Mouse (Mus musculus): ENCODE data around the gene Pepd.

DNA sequence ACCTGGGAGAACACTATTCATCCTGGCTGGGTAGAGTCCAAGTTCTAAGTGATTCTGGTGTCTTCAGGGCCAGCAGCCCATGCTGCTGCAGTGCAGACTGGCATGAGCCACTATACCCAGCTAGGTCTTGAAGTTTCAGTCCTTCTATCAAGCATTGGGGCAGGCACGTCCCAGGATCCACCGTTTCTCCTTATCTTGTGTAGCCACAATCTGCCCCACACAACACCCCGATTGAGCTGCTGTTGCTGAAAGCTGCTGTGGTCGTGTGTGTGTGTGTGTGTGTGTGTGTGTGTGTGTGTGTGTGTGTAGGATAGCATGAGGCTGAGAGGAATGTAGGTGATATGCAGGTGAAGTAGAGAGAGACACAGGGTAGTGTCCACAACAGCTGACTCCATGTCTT lies 123.4 kb downstream of the Pepd start:
- TF ChIP-seq TCF12 (IDR thresholded peaks at IDR 0.05; ENCODE audit: insufficient read depth, poor library complexity, severe bottlenecking) (no peak), POLR2AphosphoS2 (IDR thresholded peaks at IDR 0.05; ENCODE audit: insufficient read length, low read depth) (peak; percentile 31), MYOG (IDR thresholded peaks at IDR 0.05; ENCODE audit: control insufficient read depth in 1 of 3, insufficient read depth in 1 of 3, insufficient read length in 2 of 3, low read depth in 2 of 3) (no peak), POLR2A (IDR thresholded peaks at IDR 0.05; ENCODE audit: insufficient read length, low read depth) (no peak), TCF3 (IDR thresholded peaks at IDR 0.05; ENCODE audit: insufficient read length, low read depth) (no peak), E2F4 (IDR thresholded peaks at IDR 0.05; ENCODE audit: insufficient read depth) (no peak), USF1 (IDR thresholded peaks at IDR 0.05; ENCODE audit: low read depth) (no peak), REST (IDR thresholded peaks at IDR 0.05; ENCODE audit: insufficient read depth, insufficient read length) (no peak), SRF (IDR thresholded peaks at IDR 0.05; ENCODE audit: control insufficient read depth, insufficient read length, low read depth) (no peak), MYOD1 (IDR thresholded peaks at IDR 0.05; ENCODE audit: control insufficient read depth in 1 of 3, insufficient read length in 2 of 3, low read depth in 2 of 3) (no peak)

Data from myocyte (in vitro differentiated cells).